Mouse (Mus musculus) A20 (cell line): Measurements from ENCODE around the gene D630039A03Rik.
"Not testable (repeated sequence)": the region's sequence is repeated elsewhere in the genome, so short reads cannot be mapped to it uniquely, and the experiment has no call there.

Experiments used
- DNase-seq: peaks from one replicate; pipeline ENCODE4 v3.0.0-alpha.2; 2011; ENCODE audit warnings: low read depth, low spot score

D630039A03Rik gene

DNA sequence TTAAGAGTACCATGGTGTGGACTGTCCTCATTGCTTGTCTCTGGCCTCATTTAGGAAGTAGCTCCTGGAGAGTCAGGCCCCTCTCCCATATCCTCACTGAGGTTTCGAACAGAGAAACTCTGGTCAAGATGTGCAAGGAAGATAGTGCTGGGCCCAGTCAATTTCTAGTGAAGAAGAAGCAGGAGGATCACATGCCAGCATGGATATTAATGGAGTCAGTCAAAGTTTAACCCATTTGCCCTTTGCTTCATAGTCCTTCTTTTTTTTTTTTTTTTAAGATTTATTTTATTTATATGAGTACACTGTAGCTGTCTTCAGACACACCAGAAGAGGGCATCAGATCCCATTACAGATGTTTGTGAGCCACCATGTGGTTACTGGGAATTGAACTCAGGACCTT, 27.1 kb downstream of the D630039A03Rik start:
- not testable (repeated sequence) for DNase-seq

DNA sequence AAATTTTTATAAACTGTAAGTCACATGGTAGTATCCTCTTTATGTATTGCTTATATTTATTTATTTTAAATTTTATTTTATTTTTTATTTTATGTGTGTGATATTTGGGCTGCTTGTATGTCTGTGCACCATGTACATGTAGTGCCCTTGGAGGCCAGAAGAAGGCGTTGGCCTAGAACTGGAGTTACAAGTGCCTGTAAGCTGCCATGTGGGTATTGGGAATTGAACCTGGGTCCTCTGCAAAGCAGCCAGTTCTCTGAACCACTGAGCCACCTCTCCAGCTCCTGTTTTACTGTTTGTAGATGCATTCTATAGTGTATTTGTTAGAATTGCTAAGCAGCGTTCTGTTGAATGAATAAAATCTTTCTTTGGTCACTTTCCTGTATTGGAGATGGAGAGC, 27.9 kb downstream of the D630039A03Rik start:
- no peak for DNase-seq

DNA sequence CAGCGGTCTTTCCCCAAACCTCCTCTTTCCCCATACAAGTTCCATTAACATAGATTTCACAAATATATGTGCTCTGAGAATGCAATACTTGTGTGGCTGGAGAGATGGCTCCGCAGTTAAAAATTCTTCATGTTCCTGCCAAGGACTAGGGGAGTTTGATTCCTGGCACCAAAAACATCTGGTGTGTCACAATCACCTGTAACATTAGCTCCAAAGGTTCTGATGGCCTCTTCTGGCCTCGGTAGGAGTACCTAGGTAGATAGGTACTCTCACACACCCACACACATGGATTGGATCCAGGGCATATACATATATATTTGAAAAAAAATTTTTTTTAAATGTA, 29.2 kb downstream of the D630039A03Rik start:
- DNase-seq = no peak

DNA sequence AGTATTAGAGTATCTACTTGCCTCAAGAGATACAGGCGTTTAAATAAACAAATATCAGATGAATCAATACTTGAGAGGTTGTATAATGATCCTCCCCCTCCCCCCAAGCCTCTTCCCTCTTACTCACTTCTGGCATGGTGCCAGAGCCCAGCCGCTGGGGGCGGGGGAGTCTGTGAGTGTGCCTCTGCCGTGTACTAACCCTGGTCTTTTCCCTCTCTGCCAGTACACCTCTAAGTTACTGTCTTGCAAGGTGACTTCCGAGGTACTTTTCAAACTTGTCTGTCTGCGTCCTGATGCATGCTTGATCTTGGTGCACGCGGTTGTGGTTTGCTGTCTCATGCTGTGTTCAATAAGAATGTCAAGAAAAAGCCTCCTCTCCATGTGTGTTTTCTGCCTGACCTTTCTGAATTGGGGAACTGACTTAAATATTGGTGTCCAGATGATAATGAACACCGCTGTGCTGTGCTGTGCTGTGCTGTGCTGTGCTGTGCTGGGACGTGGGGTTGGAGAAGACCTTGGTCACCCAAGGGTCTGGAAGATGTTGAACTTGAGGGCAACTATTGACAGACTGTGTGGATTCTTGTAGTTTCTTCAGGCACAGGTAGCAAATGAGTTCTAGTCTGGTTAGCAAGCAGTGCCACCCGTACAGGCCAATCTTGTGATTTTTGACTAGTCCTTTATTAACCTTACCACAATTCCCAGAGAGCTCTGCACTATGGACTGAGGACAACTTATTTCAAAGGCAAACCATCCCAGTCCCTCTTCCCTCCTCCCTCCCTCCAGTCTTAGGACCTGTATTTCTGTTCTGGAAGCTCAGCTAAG, 29.8 kb downstream of the D630039A03Rik start:
- no peak for DNase-seq

DNA sequence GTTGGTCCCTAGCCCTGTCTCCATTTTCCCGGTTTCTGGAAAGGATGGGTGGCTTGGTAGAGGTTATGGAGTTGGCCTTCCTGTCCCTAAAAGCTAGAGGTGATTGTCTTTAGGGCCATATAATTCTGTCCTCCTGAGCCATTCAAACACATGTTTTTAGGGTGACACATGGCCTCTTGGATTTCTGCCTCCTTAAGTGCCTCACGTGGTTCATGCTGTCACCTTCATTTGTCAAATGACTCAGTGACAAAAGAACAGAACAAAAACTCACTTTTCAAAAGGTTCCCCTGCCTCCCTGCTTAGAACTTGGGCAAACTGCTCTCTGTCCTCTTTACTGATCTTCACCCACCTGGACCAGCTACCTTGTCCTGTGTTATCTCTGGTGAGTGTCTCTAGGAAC, 30.9 kb downstream of the D630039A03Rik start:
- DNase-seq = no peak

DNA sequence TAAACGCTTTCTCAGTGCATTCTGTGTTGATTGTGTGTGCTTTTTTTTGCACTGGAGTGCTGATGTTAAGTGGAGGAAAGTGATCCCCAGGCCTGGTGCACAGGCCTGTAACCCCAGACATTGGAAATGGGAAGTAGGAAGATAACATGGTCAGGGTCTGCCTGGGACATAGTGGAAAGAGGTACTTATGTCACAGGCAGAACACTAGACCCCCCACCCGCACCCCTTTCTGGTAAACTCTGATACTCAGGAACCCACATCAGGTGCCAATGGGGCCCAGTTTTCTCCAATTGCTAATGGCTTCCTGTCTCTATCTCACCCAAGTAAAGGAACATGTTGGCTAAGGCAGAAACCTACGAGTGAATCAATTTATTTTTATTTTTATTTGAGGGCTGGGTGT, 31.6 kb downstream of the D630039A03Rik start:
- no peak for DNase-seq

DNA sequence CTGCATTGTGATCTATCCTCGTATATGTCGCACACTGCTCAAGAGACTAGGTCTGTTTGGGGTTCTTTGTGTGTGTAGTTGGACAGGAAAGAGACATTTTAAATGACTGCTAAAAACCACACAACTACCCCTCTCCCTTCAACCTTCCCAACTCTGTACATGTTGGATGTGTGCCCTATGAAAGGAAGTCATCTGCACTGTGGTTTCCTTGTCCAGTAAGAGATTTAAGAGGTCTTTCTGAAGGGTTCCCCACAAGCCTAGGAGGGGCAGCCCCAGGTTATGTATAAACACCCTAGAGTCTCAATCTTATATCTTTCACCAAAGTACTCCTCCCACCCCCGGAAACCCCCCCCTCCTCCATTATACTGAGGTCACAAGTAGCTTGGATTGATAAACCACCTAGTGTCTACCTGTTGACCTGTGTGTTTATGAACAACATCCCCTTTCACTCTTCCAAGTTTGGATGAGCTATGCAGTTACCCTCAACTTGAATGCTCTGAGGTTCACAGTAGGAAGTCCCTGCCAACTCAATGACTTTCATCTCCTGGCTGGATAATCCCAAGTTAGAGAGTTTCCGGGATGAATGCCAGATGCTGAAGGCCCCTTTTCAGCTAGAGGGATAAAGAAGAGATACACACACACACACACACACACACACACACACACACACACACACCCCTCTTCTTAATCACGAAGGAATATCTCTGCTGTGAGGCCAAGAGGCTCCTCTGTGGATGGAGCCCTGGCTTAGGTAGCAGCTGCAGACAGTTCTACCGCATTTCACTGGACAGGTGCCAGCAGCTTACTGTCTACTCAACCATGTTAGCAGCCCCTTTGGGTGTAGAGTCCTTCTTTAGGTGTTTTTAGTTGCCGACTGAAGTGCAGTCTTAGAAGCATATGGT, 32.3 kb downstream of the D630039A03Rik start:
- DNase-seq = peak; percentile 85

DNA sequence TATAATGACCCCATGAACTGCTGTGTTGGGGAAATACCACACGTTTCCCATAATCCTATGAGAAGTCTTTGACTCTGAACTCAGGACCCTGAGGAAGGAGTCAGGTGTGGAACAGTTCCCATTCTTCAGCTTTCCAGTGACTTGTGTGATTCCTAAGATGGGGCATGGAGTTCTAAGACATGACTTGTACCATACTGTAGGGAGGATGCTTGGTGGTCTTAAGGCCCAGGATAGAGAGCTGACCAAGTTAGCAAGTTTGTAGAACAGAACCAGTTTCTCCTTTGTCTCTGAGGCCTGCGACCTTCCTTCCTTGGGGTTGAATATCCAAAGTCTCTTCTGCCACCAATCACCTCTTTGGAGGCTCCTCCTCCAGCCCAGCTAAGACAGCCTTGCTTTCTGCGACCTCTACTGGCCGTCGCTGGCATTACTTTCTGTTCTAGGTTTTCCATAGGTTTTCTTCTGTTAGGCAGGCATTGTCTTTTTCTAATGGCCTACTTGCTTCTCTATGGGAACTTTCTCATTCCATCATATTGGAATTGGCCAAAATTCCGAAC, 36.2 kb downstream of the D630039A03Rik start:
- DNase-seq = peak; percentile 74

DNA sequence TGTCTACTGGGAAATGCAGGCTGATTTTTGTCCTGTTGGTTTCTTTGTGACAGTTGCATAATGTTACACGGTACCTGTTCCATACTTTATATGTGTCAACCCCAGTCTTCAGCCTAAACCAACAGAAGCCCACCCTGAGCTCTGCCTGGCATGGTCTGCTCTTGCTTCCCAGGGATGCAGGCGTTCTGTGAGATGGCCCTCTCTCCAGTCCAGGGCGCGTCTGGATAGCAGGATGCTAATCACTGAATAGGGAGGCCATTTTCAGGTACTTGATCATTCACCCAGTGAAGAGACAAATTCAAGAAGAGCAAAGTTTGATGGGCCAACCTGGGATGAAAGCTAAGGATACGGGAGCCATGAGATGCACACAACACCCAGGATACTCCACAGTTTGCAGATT, 37.0 kb downstream of the D630039A03Rik start:
- no peak for DNase-seq

DNA sequence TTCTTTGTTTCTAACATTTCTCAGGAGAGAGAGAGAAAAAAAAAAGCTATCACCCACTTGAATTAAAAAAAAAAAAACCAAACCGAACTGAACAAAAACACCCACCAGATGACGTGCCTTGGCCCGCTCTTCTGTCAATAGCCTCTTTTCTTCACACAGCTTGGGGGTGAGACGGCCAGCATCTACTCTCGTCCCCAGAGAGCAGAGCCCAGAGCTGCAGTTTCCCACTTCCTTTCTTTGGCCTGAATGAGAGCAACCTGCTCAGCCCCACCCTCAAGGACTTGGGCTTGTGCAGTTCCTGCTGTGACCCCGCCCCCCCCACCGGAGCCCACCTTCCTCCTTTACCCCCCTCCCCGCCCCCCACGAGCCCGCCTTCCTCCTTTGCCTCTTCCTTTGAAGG, 48.6 kb downstream of the D630039A03Rik start:
- DNase-seq = peak; percentile 80

DNA sequence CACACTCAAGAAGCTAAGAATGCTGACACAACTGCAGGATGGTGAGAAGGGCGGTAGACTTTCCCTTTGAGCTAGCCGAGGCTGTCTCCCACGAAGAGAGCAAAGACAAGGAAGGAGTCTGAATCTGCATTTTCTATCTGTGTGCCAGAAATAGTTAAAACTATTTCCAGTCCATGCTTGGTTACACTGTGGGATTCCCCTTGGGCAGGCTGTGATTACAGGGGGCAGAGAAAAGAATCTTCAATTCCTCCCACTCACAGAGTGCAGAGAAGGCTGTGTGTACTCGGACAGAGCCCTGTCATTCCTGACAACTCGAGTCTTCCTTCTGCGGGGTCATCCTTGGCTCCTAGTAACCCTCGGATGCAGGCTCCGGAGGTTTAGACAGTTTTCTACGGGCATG, 49.1 kb downstream of the D630039A03Rik start:
- DNase-seq = peak; percentile 59

DNA sequence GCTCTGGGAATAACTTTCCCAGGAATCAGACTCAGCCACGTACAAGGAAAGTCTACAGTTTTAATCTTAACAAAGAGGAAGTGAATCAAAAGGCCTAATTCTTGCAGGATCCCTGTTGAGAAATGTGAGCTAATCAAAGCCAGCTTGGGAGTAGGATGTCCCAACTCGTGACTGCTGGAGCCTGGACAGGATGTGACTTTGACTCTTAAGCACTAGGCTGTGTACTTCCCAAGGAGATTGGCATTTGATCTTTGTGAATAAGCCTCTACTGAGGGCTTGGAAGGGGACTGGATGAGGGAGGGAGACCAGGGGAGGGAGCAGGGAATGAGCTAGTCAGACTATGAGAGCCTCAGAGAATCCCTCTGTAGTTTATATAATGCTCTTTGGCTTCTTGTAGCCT, 50.0 kb downstream of the D630039A03Rik start:
- DNase-seq = peak; percentile 39

DNA sequence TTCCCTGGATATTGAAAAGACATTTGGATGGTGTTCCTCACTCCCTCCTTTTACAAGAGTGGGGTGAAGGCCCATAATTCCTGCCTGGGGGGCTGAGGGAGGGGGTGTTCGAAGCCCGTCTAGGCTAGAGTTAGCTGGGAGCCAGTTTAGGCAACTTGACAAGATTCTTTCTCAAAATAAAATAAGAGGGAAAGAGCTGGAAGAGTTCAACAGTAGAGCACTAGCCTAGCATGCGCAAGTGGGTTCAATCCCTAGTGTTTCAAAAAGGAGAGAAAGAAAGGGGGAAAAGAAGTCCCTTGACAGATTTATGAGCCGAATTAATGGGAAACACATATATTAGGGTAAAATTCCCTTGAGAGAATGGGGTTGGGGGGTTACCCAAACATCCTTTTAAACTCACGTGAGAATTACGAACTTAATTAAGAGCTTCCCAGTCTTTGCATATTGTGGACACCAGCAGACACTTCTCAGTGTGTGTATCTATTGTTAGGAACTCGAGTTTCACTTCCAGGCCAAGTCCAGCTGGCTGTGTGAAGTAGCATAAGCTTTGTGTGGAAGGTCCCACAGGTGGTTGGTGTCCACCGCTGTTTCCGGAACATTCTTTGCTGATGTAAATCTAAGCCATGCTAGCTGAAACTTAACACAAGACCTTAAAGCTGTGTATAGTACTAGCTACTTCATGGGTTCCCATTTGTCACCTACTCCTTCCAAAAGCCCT, 53.7 kb downstream of the D630039A03Rik start:
- peak; percentile 87 for DNase-seq

DNA sequence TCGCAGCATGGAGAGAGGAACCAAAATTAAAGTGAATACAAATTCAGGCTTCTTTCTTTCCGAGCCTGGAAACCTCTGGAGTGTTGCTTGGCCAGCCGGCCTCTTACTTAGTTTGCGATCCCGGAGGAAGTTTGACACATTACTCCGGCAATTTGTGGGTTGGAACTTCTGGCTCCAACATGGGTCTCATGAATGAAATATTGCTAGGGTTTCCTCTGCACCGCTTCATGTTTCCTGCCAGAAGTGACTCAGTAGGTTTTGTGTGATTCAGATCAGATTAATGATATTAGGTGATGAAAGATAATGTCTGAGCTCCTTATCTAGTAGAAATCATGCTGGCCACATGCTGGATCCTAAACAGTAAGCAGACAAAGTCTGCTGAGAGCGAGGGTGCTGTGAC, 54.2 kb downstream of the D630039A03Rik start:
- no peak for DNase-seq

DNA sequence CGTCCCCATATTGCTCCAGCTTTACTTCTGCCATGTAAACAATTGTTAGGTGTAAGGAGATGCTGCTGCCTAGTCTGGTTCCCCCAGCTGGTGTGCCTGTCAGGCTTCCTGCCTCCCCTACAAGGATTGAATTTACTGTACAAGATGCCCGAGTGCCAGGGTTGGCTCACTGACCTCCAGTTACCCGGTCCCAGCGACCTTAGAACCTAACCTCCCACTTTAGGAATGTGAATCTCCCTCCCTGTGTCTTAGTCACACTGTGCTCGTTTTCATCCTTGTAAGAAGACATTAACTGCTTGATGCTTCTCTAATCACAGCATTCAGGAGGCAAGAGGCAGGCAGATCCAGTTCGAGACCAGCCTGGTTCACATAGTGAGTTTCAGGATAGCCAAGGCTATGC, 54.9 kb downstream of the D630039A03Rik start:
- DNase-seq = no peak

DNA sequence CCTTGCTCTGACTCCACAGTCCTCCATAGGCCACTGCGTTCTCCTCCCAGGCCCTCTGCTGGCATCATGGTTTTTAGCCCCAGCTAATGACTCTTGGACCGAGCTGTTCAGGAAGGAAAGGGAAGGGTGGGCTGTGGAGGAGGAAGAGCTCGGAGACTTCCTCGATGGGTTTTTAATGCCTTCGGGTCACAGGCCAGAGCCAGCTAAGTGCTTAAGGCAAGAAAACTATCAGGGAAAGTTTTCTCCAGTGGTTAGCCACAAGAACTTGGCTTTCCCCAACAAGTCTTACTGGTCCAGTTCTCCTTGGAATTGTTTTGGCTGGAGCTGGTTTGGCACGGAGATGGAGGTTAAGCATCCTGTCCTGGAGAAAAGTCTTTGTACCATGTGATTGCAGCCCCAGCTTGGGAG, 55.9 kb downstream of the D630039A03Rik start:
- DNase-seq = no peak
